Mouse (Mus musculus) cerebellum, adult 2 months (tissue): Measurements from ENCODE around the gene Efnb1.

Source experiments
- CTCF ChIP-seq: fragments of 200-500 bp; IDR thresholded peaks from 2 replicates; pipeline ENCODE4 v1.5.1; 2011; ENCODE audit warnings: low read depth, mild to moderate bottlenecking, control low read depth, low read length, moderate library complexity, borderline replicate concordance; ENCODE audit not compliant: insufficient read depth
- POLR2A ChIP-seq: fragments of 200-500 bp; IDR thresholded peaks from 2 replicates; pipeline ENCODE4 v1.6.1; 2011; ENCODE audit warnings: low read length, control low read depth, borderline replicate concordance; ENCODE audit not compliant: insufficient read depth

GRCm38 (mm10) chrX:99196910-99197309 is 61.0 kb downstream of the Efnb1 start:
- TF ChIP-seq CTCF (no peak), POLR2A (no peak)
